Mouse (Mus musculus) liver, adult 2 months (tissue): ENCODE results near the gene Lcn8.

Source experiments
- CTCF ChIP-seq: fragments of 200-500 bp; IDR thresholded peaks from 2 replicates; pipeline ENCODE4 v1.5.1; 2011; ENCODE audit warnings: low read depth, low read length, control low read depth
- POLR2A ChIP-seq: fragments of 200-500 bp; IDR thresholded peaks from 2 replicates; pipeline ENCODE4 v1.6.1; 2011; ENCODE audit warnings: low read length, control low read depth; ENCODE audit not compliant: insufficient read depth; ENCODE audit errors: extremely low read depth

GRCm38 (mm10) chr2:25654502-25654901, 1.6 kb downstream of the Lcn8 start:
- no peak for TF ChIP-seq CTCF
- no peak for TF ChIP-seq POLR2A
